Mouse (Mus musculus) testis, adult 2 months (tissue): ENCODE measurements around the gene Rps16.

Experiments used
- CTCF ChIP-seq: fragments of 200-500 bp; IDR thresholded peaks from 2 replicates; pipeline ENCODE4 v1.5.1; 2012; ENCODE audit warnings: low read depth, mild to moderate bottlenecking, inconsistent platforms, low read length, moderate library complexity; ENCODE audit not compliant: control insufficient read depth, insufficient read depth, insufficient replicate concordance
- POLR2A ChIP-seq: fragments of 200-500 bp; IDR thresholded peaks from 2 replicates; pipeline ENCODE4 v1.6.1; 2012; ENCODE audit warnings: low read depth, mild to moderate bottlenecking, inconsistent platforms, low read length, moderate library complexity; ENCODE audit not compliant: control insufficient read depth

DNA sequence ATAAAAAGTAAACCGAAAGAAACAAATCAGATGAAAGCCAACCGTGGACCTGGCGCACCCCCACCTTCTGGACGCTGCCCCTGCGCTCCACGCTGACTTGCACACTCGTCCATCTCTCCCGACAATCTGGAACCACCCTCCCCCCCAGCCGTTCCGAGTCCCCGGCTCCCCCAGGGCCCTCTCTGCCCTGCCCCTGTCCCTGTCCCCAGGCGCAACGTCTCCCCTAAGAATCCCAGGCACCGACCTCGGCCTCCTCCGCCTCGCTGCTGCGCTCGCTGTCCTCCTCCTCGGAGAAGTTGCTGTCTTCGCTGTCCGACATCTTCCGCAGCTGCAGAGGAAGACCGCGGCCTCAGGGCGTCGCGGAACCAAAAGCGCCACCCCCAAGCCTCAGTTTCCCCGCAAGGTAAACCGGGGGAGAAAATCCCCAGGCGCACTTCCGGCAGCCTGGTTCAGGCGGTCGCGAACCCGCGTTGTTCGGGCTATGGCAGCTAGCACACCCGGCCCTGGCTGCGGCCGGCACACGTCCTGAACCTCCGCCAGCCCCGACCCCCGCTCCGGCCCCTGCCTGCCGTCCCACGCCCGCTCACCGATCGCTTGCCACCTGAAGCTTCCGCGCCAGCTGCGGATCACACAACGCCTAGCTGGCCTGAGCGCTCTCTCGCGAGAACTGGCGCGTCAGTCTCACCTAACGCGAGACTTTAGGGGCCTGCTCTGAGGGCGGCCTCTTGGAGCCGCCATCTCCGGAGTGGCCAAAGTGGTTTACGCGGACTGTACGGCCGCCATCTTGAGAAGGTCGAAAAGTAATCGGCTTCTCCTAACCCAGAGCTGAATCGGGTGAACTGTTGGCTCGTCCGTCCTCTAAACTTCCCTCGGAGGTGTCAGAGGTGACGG is 12.1 kb upstream of the Rps16 start, which contains the start of gene Supt5:
- TF ChIP-seq POLR2A (peak; percentile 97), CTCF (no peak)
